Mouse (Mus musculus): ENCODE measurements around the gene Gcn1l1.
"Not testable (repeated sequence)": the region's sequence is repeated elsewhere in the genome, so short reads cannot be mapped to it uniquely, and the experiment has no call there.

Gene Gcn1l1

DNA sequence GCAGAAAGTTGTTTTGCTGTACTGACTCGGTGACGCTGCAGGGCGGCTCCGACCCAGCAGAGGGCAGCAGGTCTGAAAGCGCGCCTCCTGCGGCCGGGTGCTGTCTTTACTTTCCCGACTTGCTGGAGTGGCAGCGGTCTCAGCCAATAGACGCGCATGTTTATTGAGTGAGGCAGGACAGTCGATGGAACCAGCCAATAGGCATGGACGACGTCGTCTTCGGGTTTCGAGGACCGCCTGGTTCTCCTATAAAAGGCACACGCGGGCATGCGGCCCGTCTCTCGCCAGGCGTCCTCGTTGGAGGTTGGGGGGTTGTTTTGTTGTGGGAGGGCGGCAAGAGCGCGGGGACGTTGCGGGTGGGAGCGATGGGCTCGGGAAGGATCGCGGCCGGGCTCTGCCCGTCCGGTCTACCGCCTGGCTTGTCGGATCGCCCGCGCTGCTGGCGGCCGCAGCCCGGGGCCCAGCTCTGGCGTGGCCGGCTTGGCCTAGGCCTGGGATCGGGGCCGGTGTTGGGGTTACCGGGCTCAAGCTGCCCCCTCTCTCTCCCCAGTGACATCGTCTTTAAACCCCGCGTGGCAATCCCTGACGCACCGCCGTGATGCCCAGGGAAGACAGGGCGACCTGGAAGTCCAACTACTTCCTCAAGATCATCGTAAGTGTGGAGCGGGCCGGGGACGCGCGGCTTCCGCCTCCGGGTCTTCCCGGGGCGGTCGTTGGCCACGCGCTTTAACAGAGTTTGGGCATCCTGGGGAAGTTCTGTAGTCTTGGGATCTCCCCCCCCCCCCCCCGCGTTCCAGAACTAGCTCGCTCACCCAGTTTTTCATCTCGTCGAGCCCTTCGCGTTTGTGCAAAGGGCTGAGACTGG, 5.6 kb upstream of the Gcn1l1 start, which contains the start of gene Rplp0:
Gene Rplp0, plus strand, starts transcription at position 231 of the 865 bp plus-strand sequence.
- peak; percentile 100 for DNase-seq (ENCODE audit: low spot score)

GRCm38 (mm10) chr5:115560336-115560905, 4.6 kb upstream of the Gcn1l1 start:
- DNase-seq (ENCODE audit: low spot score): peak; percentile 52

GRCm38 (mm10) chr5:115563771-115564585, 1.1 kb upstream of the Gcn1l1 start:
- no peak for DNase-seq (ENCODE audit: low spot score)

- DNase-seq (ENCODE audit: low spot score): no peak
These were observed 349 bp downstream of the Gcn1l1 start for GRCm38 (mm10) chr5:115565403-115565802.

DNA sequence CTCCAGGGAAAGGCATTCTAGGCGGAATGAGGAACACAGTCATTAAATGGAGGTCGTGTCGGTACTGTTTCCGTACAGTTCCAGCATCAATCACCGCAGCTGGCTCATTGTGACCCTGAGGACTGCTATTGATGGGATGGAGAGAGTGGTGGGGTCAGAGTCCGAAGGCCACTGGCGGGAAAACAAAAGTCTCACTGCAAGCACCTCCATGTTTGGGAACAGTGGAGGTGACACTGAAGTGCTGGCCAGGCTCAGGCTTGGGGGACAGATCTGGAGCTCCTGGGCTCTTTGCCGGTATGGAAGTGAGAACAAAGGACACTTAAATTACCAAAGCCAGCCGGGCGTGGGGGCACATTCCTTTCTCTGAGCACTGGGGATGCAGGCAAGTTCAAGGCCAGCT, 3.6 kb downstream of the Gcn1l1 start:
- no peak for DNase-seq (ENCODE audit: low spot score)

DNA sequence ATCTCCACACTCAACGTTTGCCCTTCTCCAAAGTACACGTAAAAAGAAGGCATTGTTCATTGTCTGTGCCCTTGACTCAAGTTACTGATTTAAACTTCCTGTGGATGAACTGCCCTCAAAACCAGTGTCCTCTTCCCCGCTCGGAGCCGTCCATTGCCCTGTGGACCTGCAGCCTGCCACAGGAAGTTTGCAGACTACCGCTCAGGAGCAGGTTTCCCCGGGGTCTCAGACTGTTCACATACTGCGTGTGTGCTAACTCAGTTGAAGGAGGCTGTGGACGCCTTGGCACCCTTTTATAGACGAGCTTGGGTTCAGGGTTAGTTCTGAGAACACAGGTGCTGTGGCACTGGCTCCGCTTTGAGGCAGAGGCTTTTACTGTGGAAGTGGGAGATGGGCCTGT, 4.3 kb downstream of the Gcn1l1 start:
- DNase-seq (ENCODE audit: low spot score): no peak

DNA sequence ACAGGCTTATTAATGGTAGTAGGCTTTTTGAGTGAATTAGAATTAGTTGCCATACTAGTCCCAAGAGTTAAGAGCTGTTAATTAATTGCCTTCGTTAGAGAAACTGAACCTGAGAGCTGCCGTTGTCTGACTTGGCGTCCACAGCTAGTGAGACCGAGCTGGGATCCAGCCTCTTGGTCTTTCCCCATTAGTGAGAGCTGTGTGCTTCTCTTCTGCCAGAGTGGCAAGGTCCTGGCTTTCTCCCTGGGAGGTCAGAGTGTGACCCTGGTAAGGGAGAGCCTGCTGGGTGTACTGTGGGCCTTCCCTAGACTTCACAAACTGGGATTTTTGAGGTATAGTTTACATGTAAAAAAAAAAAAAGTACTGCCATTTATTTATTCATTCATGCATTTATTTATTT, 4.7 kb downstream of the Gcn1l1 start:
- DNase-seq (ENCODE audit: low spot score): no peak

- DNase-seq (ENCODE audit: low spot score): no peak
These were observed 6.0 kb downstream of the Gcn1l1 start for GRCm38 (mm10) chr5:115571086-115571485.

DNA sequence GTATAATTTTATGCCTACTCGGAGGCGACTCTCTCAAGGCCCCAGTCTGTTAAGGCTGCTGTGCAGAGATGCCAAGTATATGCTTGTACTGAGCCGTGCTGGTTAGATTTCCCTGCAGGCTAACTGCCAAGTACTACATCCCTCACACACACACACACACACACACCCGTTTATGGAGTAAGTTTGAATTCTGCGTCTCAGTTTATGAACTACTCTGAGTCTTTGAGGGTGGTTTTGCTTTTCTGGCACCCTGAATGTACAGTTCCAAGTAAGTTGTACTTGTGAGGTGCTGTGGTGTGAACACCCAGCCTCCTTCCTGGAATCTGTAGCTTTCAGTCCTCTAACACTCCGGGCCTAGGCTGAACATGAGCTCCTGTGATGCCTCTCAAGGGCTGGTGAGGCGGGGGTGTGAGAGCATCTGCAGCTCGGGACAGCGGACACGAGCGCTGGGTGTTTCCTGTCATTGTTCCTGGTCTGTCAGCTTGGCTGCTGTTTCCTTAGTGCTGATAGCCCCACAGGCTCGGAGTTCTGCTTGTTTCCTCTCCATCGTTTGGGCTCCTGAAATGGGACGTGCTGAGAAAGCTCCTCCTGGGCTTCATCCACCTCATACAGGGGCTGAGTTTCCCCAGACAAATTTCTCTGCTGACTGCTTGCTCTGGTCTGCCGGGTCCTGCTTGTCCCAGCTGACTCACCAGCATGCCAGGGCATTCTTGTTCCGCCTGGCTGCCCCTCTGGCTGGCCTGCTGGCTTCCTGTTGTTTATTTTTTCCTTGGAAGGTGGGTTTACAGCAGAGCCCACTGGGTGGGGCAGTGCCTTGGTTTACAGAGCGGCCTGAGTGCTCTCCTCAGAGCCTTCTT, 7.9 kb downstream of the Gcn1l1 start:
- DNase-seq (ENCODE audit: low spot score): no peak

DNA sequence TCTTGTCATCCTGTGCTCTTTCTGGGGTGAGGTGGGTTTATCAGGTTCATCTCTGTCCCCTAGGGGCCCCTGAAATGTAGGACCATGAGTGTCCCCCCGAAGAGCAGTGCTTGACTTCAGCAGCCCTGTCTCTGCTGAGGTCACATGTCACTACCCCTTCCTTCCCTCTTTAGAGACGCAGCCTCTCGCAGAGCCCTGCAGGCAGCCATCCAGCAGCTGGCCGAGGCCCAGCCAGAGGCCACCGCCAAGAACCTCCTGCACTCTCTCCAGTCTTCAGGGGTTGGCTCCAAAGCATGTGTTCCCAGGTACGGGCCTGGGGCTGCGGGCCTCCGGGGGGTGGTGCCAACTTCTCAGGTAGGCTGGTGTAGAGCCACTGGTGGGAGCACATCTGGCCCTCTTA, 9.9 kb downstream of the Gcn1l1 start:
- no peak for DNase-seq (ENCODE audit: low spot score)

GRCm38 (mm10) chr5:115577686-115578085, 12.6 kb downstream of the Gcn1l1 start:
- not testable (repeated sequence) for DNase-seq (ENCODE audit: low spot score)

DNA sequence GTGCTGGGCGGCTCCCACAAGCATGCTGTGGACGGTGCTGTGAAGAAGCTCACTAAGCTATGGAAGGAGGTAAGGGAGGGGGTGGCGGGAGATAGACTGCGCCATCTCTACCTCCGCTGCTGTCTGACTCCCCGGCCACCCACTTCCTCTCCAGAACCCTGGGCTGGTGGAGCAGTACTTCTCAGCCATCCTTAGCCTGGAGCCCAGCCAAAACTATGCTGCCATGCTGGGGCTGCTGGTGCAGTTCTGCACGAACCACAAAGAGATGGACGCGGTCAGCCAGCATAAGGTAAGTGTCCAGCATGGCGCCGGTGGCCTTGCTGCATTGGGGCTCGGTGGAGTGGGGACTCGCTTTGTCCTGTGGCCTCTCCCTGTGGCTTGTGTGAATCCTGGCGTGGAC, 13.9 kb downstream of the Gcn1l1 start:
- no peak for DNase-seq (ENCODE audit: low spot score)

DNA sequence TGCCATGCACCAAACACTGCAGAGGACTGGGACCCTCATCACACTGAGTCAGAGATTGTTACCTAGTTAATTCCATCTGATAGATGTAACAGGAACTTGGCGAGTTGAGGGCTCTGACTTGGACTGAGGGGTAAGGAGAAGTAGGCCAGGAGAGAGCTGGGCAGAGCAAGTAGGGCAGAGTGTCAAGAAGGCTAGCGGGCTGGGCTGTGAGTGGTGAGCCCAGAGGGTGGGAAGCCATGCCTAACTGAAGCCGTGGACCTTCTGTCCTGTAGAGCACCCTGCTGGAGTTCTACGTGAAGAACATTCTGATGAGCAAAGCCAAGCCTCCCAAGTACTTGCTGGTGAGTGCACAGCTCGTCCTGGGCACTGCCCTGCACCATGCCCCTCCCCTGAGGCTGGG, 14.3 kb downstream of the Gcn1l1 start:
- DNase-seq (ENCODE audit: low spot score): no peak

- no peak for DNase-seq (ENCODE audit: low spot score)
These were observed 15.4 kb downstream of the Gcn1l1 start for GRCm38 (mm10) chr5:115580229-115581001.

GRCm38 (mm10) chr5:115581662-115582061, 16.6 kb downstream of the Gcn1l1 start:
- no peak for DNase-seq (ENCODE audit: low spot score)

- no peak for DNase-seq (ENCODE audit: low spot score)
These were observed 20.6 kb downstream of the Gcn1l1 start for GRCm38 (mm10) chr5:115585616-115586015.

DNA sequence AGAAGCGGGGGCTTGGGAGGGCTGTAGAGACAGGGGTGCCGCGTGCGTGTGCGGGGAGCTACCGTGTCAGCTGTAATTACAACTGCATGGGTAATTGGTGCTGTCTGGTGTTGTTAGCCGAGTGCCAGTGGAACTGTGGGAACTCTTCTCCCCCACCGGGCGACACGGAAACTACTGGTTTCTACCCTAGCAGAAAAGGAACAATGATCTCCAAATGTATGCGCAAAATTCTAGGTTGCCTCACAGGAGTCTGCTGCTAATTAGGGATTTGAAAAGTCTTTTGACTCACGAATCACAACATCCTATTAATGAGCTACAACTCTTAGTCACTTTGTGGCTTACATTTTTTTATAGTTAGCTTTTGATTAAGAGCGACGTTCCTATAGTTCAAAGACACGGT, 21.1 kb downstream of the Gcn1l1 start:
- no peak for DNase-seq (ENCODE audit: low spot score)

DNA sequence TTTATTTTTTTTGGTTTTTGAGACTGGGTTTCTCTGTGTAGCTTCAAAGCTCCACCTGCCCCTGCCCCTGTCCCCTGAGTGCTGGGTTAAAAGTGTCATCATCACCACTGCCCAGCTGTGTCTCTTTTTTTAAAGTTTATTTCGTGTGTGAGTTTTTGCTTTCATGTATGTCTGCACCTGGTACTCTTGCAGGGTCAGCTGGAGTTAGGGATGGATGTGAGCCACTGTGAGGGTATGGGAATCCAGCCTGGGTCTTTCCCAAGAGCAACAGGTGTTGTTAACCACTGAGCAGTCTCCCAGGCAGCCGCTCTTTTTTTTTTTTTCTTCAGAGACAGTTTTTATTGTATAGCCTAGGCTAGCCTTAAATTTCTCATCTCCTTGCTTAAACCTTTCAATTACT, 21.7 kb downstream of the Gcn1l1 start:
- DNase-seq (ENCODE audit: low spot score): no peak

DNA sequence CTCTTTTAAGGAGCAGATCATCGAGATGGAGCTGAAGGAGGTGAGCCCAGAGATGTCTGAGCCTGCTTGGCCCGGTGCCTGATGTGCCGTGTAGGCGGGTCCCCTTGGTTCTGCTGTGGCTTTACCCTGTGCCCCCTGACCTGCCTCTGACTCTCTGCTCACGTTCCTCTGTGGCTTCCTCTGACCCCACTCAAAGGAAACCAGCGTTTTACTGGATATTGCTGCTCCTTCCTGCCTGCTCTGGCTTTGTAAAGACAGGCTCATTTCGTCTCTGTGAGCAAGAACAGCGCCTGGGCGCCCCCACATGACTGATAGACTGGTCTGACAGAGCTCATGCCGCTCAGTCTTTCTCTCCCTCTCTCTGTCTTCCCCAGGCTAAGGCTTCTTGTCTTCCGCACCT, 26.0 kb downstream of the Gcn1l1 start:
- no peak for DNase-seq (ENCODE audit: low spot score)

- DNase-seq (ENCODE audit: low spot score): no peak
These were observed 26.5 kb downstream of the Gcn1l1 start for GRCm38 (mm10) chr5:115591506-115591905.

- DNase-seq (ENCODE audit: low spot score): no peak
These were observed 38.5 kb downstream of the Gcn1l1 start for GRCm38 (mm10) chr5:115603561-115603960.
